Mouse (Mus musculus) kidney, embryonic 14.5 days (tissue): ENCODE data around the gene Olfr465-ps1. TPM values are rescaled to one million over a fixed set of nuclear protein-coding genes. Genes with fewer than 3 reads are reported as not detected.

ENCODE experiments used
- ATAC-seq: fragments of 200-750 bp; cut with Nextera tagmentation; 2 replicates; pipeline ENCODE4 v1.8.0; 2017; ENCODE audit warnings: moderate number of reproducible peaks, mild to moderate bottlenecking, moderate TSS enrichment, moderate library complexity; ENCODE audit not compliant: low FRiP score, low TSS enrichment
- H3K27ac ChIP-seq: fragments of 300-500 bp; sonication (generic); 2 replicates; pipeline ENCODE4 v1.5.1; 2014; ENCODE audit warnings: low read depth, mild to moderate bottlenecking, low read length, moderate library complexity, mixed read lengths
- H3K27me3 ChIP-seq: fragments of 300-500 bp; sonication (generic); 2 replicates; pipeline ENCODE4 v1.6.1; 2014; ENCODE audit warnings: mild to moderate bottlenecking, low read length; ENCODE audit not compliant: control insufficient read depth, insufficient read depth
- H3K36me3 ChIP-seq: fragments of 300-500 bp; sonication (generic); 2 replicates; pipeline ENCODE4 v1.6.1; 2014; ENCODE audit warnings: low read length, mixed read lengths; ENCODE audit not compliant: control insufficient read depth, insufficient read depth
- H3K4me1 ChIP-seq: fragments of 300-500 bp; sonication (generic); 2 replicates; pipeline ENCODE4 v1.6.1; 2014; ENCODE audit warnings: low read length, mixed read lengths; ENCODE audit not compliant: control insufficient read depth, insufficient read depth
- H3K4me2 ChIP-seq: fragments of 300-500 bp; sonication (generic); replicated peaks from 2 replicates; pipeline ENCODE4 v1.6.1; 2014; ENCODE audit warnings: low read depth, mild to moderate bottlenecking, low read length
- H3K4me3 ChIP-seq: fragments of 300-500 bp; sonication (generic); 2 replicates; pipeline ENCODE4 v1.5.1; 2014; ENCODE audit warnings: mild to moderate bottlenecking, low read length
- H3K9ac ChIP-seq: fragments of 300-500 bp; sonication (generic); 2 replicates; pipeline ENCODE4 v1.6.1; 2014; ENCODE audit warnings: low read depth, mild to moderate bottlenecking, low read length, moderate library complexity
- H3K9me3 ChIP-seq: fragments of 300-500 bp; sonication (generic); 2 replicates; pipeline ENCODE4 v1.6.1; 2016; ENCODE audit warnings: low read length; ENCODE audit not compliant: control insufficient read depth
- WGBS: fragments of 180-500 bp; shearing (Covaris S2); extraction: QIAGEN DNeasy Blood & Tissue Kit; methylation state at CpG from one replicate; pipeline ENCODE4 v1.1.7; 2014; 5-methylcytosine and 5-hydroxymethylcytosine counted together
- polyA plus RNA-seq: library from polyadenylated mRNA; unstranded; fragments of >200 nt; fragmentation: Nextera tagmentation; extraction: Ambion mirVana; gene quantifications from 2 replicates; pipeline ENCODE4 v1.2.1, GENCODE M21; 2014

The Olfr465-ps1 gene
- polyA plus RNA-seq, 1 experiment from 2014 or later: not detected

- H3K4me3 ChIP-seq: no peak overlapping the region
- no peak overlapping the region for H3K27ac ChIP-seq
- peaks cover 2% of the 10 kb centered on the region; the same call in 1 of the 2 replicates for H3K9me3 ChIP-seq
- H3K9ac ChIP-seq: no peak overlapping the region
- H3K4me1 ChIP-seq: no peaks in the 10 kb centered on the region
- no peak overlapping the region for H3K4me2 ChIP-seq
- WGBS: 84% methylated on average over 1 of the region's 1 CpGs
- H3K36me3 ChIP-seq: no peaks in the 10 kb centered on the region
- no peaks in the 10 kb centered on the region for H3K27me3 ChIP-seq
- no peak for ATAC-seq
Measured at GRCm38 (mm10) chr13:65122111-65122510, 15.8 kb upstream of the Olfr465-ps1 start.

GRCm38 (mm10) chr13:65127063-65127847, 10.6 kb upstream of the Olfr465-ps1 start:
- no peak overlapping the region for H3K4me3 ChIP-seq
- no peak overlapping the region for H3K9ac ChIP-seq
- no peaks in the 10 kb centered on the region for H3K27me3 ChIP-seq
- ATAC-seq: no peak
- no peak overlapping the region for H3K4me2 ChIP-seq
- WGBS: 68% methylated on average over 3 of the region's 3 CpGs
- H3K36me3 ChIP-seq: no peaks in the 10 kb centered on the region
- H3K27ac ChIP-seq: no peak overlapping the region
- H3K9me3 ChIP-seq: peaks cover 3% of the 10 kb centered on the region; the same call in 1 of the 2 replicates
- no peaks in the 10 kb centered on the region for H3K4me1 ChIP-seq

- WGBS: 75% methylated on average over 1 of the region's 1 CpGs
- Histone ChIP-seq H3K4me3 (no peak within 1 kb of the TSS), H3K9ac (no peak within 1 kb of the TSS), H3K9me3 (no peaks in the 10 kb centered on the region), H3K4me1 (no peaks in the 10 kb centered on the region), H3K36me3 (no peaks in the 10 kb centered on the region), H3K4me2 (no peak within 1 kb of the TSS), H3K27ac (no peak within 1 kb of the TSS), H3K27me3 (no peaks in the 10 kb centered on the region)
- ATAC-seq: no peak
Measured at GRCm38 (mm10) chr13:65149940-65150339, 12.1 kb downstream of the Olfr465-ps1 start, which contains the start of gene Olfr466. TSS of gene Olfr466 (plus strand) at chr13:65150240.

GRCm38 (mm10) chr13:65174102-65174501, 36.2 kb downstream of the Olfr465-ps1 start:
- Histone ChIP-seq H3K4me2 (no peak overlapping the region), H3K27ac (no peak overlapping the region), H3K9ac (no peak overlapping the region), H3K4me1 (no peaks in the 10 kb centered on the region), H3K9me3 (no peaks in the 10 kb centered on the region), H3K36me3 (no peaks in the 10 kb centered on the region), H3K27me3 (no peaks in the 10 kb centered on the region), H3K4me3 (no peak overlapping the region)
- WGBS: 84% methylated on average over 3 of the region's 3 CpGs
- ATAC-seq: no peak

- Histone ChIP-seq H3K27ac (no peak overlapping the region), H3K4me3 (peak overlapping the region; percentile 25), H3K9me3 (no peaks in the 10 kb centered on the region), H3K4me2 (peak overlapping the region; percentile 46), H3K36me3 (no peaks in the 10 kb centered on the region), H3K4me1 (no peaks in the 10 kb centered on the region), H3K9ac (no peak overlapping the region), H3K27me3 (no peaks in the 10 kb centered on the region)
- WGBS: 19% methylated on average over 46 of the region's 46 CpGs
- peak; percentile 76 for ATAC-seq
Measured at GRCm38 (mm10) chr13:65175734-65176471, 38.0 kb downstream of the Olfr465-ps1 start.

GRCm38 (mm10) chr13:65176472-65177091, 38.7 kb downstream of the Olfr465-ps1 start:
- Histone ChIP-seq H3K27ac (no peak overlapping the region), H3K4me3 (no peak overlapping the region), H3K4me2 (no peak overlapping the region), H3K9me3 (no peaks in the 10 kb centered on the region), H3K27me3 (no peaks in the 10 kb centered on the region), H3K36me3 (no peaks in the 10 kb centered on the region), H3K9ac (no peak overlapping the region), H3K4me1 (no peaks in the 10 kb centered on the region)
- 54% methylated on average over 15 of the region's 15 CpGs for WGBS
- ATAC-seq: peak; percentile 32; the same call in 1 of the 2 replicates

Other genes with a start within 250 kb of the Olfr465-ps1 start
- 0.07 TPM in 2 replicates for gene Cntnap3, start 234.1 kb upstream of the Olfr465-ps1 start, polyA plus RNA-seq
- not detected in 2 replicates for gene Spata31, start 220.7 kb upstream of the Olfr465-ps1 start, polyA plus RNA-seq
- not detected in 2 replicates for gene Spata31d1c, start 105.0 kb upstream of the Olfr465-ps1 start, polyA plus RNA-seq
- not detected in 2 replicates for gene Prss47, start 85.3 kb upstream of the Olfr465-ps1 start, polyA plus RNA-seq
- gene Mfsd14b, start 25.1 kb upstream of the Olfr465-ps1 start, polyA plus RNA-seq: 37.9 and 50.3 TPM in 2 replicates
- gene Olfr466, start 12.2 kb downstream of the Olfr465-ps1 start, polyA plus RNA-seq: not detected in 2 replicates
- gene Nlrp4f, start 67.9 kb downstream of the Olfr465-ps1 start, polyA plus RNA-seq: 0.24 TPM in 1 of 2 replicates, not detected in the other
- not detected in 2 replicates for gene Gm10775, start 121.5 kb downstream of the Olfr465-ps1 start, polyA plus RNA-seq
- 15.3 and 17.6 TPM in 2 replicates for gene Zfp369, start 140.7 kb downstream of the Olfr465-ps1 start, polyA plus RNA-seq